Mouse (Mus musculus): ENCODE data around the gene Socs3. TPM values are rescaled to one million over a fixed set of nuclear protein-coding genes. Genes with fewer than 3 reads are reported as not detected.

Socs3 gene
- polyA plus RNA-seq, 1 experiment from 2014 or later = 6.7 TPM

DNA sequence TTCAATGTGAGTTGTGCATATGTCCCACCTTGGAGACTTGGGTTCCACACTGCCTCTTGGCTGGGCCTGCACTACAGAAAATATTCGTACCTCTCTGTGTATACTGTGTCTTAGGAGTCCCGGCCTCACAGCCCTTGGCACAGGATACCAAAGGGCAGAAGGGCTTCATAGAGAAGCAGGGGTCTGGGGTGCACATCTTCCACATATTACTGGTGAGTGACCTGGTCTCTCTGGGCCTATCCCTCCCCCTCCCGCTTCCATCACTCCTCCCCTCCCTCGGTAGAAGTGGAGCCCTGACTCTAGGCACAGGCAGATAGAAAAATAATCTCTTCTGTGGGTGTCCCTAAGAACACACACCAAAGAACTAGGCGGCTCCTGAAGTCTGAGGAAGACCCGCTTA lies 38.3 kb downstream of the Socs3 start:
- Histone ChIP-seq H3K9ac (replicated peaks) (no peak overlapping the region), H3K9me3 (replicated peaks) (no peaks in the 10 kb centered on the region), H3K27me3 (replicated peaks) (peaks cover 25% of the 10 kb centered on the region), H3K4me3 (replicated peaks) (no peak overlapping the region), H3K4me1 (peaks cover 48% of the 10 kb centered on the region), H3K4me2 (no peak overlapping the region), H3K27ac (replicated peaks) (no peak overlapping the region), H3K36me3 (no peaks in the 10 kb centered on the region)
- no peak for ATAC-seq (ENCODE audit: low FRiP score)
- 63% methylated on average over 6 of the region's 6 CpGs for WGBS

DNA sequence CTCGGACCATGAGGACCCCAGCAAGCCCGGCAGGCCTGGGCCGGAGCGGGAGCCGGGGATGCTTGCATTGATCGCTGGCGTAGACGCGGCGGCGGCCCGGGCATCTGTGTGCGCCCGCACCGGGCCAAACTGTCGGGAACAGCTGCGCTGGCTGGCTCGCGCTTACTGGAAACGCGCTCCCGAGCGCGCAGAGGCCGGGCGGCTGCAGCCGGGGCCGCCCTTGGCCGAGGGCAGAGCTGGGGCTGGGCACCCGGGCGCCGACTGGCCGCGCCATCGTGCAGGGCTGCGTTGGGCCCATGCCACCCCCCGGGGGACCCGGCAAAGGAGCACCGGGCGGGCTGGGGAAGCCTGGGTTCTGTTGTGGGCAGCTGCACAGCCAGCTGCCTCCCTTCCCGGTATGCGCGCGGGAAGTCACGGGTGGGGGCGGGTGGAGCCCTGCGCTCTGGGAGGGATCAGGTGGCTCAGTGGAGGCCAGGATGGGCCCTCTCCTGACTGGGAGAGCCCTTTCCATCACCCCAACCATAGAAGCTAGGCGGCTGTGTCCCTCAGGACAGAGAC lies 39.0 kb downstream of the Socs3 start:
- peak; percentile 55 for ATAC-seq (ENCODE audit: low FRiP score)
- peak overlapping the region; percentile 54 for H3K9ac ChIP-seq (replicated peaks)
- H3K4me3 ChIP-seq (replicated peaks) = peak overlapping the region; percentile 45
- H3K27me3 ChIP-seq (replicated peaks) = peaks cover 25% of the 10 kb centered on the region
- H3K4me2 ChIP-seq = peak overlapping the region; percentile 93
- peak overlapping the region; percentile 60 for H3K27ac ChIP-seq (replicated peaks)
- no peaks in the 10 kb centered on the region for H3K9me3 ChIP-seq (replicated peaks)
- WGBS = under 1% methylated on average over 48 of the region's 48 CpGs
- H3K36me3 ChIP-seq = no peaks in the 10 kb centered on the region
- peaks cover 40% of the 10 kb centered on the region for H3K4me1 ChIP-seq

DNA sequence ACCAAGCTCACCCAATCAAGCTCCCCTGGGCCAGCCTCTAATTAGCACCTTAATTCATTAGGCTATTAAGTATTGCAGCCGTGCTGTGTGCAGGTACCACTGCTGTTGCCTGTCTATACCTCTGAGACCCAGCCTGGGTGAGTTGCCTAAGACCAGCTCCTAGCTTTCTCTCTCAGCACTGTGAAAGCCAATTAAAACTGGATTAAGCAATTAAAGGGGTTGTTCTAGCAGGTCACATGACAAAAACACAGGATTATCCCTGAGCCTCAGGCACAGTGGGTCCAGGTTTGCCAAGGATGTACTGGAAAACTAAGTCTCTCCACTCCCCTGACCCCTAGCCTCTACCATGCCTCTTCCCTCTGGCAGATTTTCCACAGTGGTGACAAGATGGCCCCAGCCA lies 44.3 kb downstream of the Socs3 start:
- Histone ChIP-seq H3K9ac (replicated peaks) (no peak overlapping the region), H3K9me3 (replicated peaks) (no peaks in the 10 kb centered on the region), H3K27me3 (replicated peaks) (peaks cover 11% of the 10 kb centered on the region; the same call in 1 of the 2 replicates), H3K4me2 (no peak overlapping the region), H3K4me1 (peaks cover 3% of the 10 kb centered on the region), H3K4me3 (replicated peaks) (no peak overlapping the region), H3K36me3 (no peaks in the 10 kb centered on the region), H3K27ac (replicated peaks) (no peak overlapping the region)
- no peak for ATAC-seq (ENCODE audit: low FRiP score)
- WGBS = 61% methylated on average over 1 of the region's 1 CpGs

DNA sequence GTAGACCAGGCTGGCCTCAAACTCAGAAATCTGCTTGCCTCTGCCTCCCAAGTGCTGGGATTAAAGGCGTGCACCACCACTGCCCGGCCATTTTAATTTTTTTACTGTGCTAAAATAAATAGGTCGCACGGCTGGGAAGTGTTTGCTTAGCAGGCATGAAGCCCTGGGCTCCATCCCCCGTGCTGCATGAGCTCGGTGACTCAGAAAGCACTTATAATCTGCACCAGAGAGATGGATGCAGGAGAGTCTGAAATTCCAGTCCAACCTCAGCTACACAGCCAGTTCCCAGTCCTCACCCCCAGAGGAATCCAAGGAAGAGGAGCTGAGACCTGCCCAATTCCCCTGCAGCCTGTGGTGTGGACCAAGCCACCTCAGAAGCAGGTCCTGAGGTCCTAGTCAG lies 45.4 kb downstream of the Socs3 start:
- 0 out of 2 replicates have a peak, but pooled peaks cover under 1% of the 10 kb centered on the region for H3K4me1 ChIP-seq
- 87% methylated on average over 6 of the region's 6 CpGs for WGBS
- H3K27me3 ChIP-seq (replicated peaks) = 0 out of 2 replicates have a peak, but pooled peaks cover 2% of the 10 kb centered on the region
- no peaks in the 10 kb centered on the region for H3K9me3 ChIP-seq (replicated peaks)
- no peak overlapping the region for H3K4me3 ChIP-seq (replicated peaks)
- no peak overlapping the region for H3K4me2 ChIP-seq
- no peak for ATAC-seq (ENCODE audit: low FRiP score)
- no peak overlapping the region for H3K27ac ChIP-seq (replicated peaks)
- H3K9ac ChIP-seq (replicated peaks) = no peak overlapping the region
- H3K36me3 ChIP-seq = no peaks in the 10 kb centered on the region

- Histone ChIP-seq H3K36me3 (no peaks in the 10 kb centered on the region), H3K27me3 (replicated peaks) (no peaks in the 10 kb centered on the region), H3K4me1 (peaks cover 3% of the 10 kb centered on the region; the same call in 1 of the 2 replicates), H3K9me3 (replicated peaks) (no peaks in the 10 kb centered on the region), H3K9ac (replicated peaks) (no peak overlapping the region), H3K4me2 (no peak overlapping the region), H3K4me3 (replicated peaks) (no peak overlapping the region), H3K27ac (replicated peaks) (no peak overlapping the region)
- ATAC-seq (ENCODE audit: low FRiP score) = no peak
- WGBS = 86% methylated on average over 11 of the region's 11 CpGs
Observed at GRCm38 (mm10) chr11:117923279-117923678, 46.6 kb downstream of the Socs3 start.

DNA sequence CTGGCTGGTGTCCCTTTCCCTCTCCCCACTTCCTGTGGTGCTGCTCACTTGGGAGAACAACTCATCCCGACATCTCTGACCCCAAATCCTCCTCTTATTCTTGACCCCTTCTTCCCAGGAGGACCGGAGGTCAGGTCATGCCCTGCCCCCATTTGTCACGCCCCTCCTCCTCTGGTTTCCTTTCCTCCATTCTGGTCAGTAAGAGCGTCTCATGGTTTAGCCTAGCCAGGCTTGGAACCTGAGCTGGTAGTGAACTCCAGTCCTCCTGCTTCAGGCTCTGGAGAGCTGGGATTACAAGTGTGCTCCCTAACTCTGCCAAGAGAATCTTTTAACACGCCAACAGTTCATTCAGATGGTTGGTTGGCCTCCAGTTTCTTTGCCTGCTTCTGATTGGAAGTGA lies 50.6 kb downstream of the Socs3 start:
- Histone ChIP-seq H3K4me3 (replicated peaks) (no peak overlapping the region), H3K27me3 (replicated peaks) (no peaks in the 10 kb centered on the region), H3K9ac (replicated peaks) (no peak overlapping the region), H3K4me1 (peaks cover 3% of the 10 kb centered on the region; the same call in 1 of the 2 replicates), H3K36me3 (no peaks in the 10 kb centered on the region), H3K4me2 (no peak overlapping the region), H3K27ac (replicated peaks) (no peak overlapping the region), H3K9me3 (replicated peaks) (no peaks in the 10 kb centered on the region)
- ATAC-seq (ENCODE audit: low FRiP score) = no peak
- WGBS = 10% methylated on average over 5 of the region's 5 CpGs

GRCm38 (mm10) chr11:117918541-117918940 lies 51.3 kb downstream of the Socs3 start:
- no peaks in the 10 kb centered on the region for H3K27me3 ChIP-seq (replicated peaks)
- H3K4me1 ChIP-seq = peaks cover 3% of the 10 kb centered on the region; the same call in 1 of the 2 replicates
- H3K4me2 ChIP-seq = no peak overlapping the region
- no peaks in the 10 kb centered on the region for H3K9me3 ChIP-seq (replicated peaks)
- no peak overlapping the region for H3K27ac ChIP-seq (replicated peaks)
- no peak overlapping the region for H3K9ac ChIP-seq (replicated peaks)
- ATAC-seq (ENCODE audit: low FRiP score) = no peak
- WGBS = 79% methylated on average over 11 of the region's 11 CpGs
- no peak overlapping the region for H3K4me3 ChIP-seq (replicated peaks)
- H3K36me3 ChIP-seq = no peaks in the 10 kb centered on the region

Small RNA genes lying within 50 kb of the gene (microRNA-seq; reads per million reads assigned to microRNA genes)
- gene Mir6933 = not detected

Other genes with a start within 250 kb of the Socs3 start
- 0.99 and 4.6 TPM in 2 replicates for gene Tmc8, start 188.0 kb downstream of the Socs3 start, polyA plus RNA-seq (2015; fragmentation: Nextera tagmentation; extraction: Ambion mirVana)
- gene Tmc6, start 187.8 kb downstream of the Socs3 start, polyA plus RNA-seq (2015; fragmentation: Nextera tagmentation; extraction: Ambion mirVana) = 7.5 and 12.0 TPM in 2 replicates
- gene 6030468B19Rik, start 172.4 kb downstream of the Socs3 start, polyA plus RNA-seq (2015; fragmentation: Nextera tagmentation; extraction: Ambion mirVana) = 0.23 TPM in 1 of 2 replicates, not detected in the other
- gene Gm20708, start 160.4 kb downstream of the Socs3 start, polyA plus RNA-seq (2015; fragmentation: Nextera tagmentation; extraction: Ambion mirVana) = 0.95 and 1.7 TPM in 2 replicates
- gene Syngr2, start 160.4 kb downstream of the Socs3 start, polyA plus RNA-seq (2015; fragmentation: Nextera tagmentation; extraction: Ambion mirVana) = 13.7 and 52.4 TPM in 2 replicates
- 6.0 and 8.0 TPM in 2 replicates for gene Afmid, start 144.1 kb downstream of the Socs3 start, polyA plus RNA-seq (2015; fragmentation: Nextera tagmentation; extraction: Ambion mirVana)
- 15.6 and 42.9 TPM in 2 replicates for gene Tk1, start 144.0 kb downstream of the Socs3 start, polyA plus RNA-seq (2015; fragmentation: Nextera tagmentation; extraction: Ambion mirVana)
- 26.7 and 88.4 TPM in 2 replicates for gene Birc5, start 120.8 kb downstream of the Socs3 start, polyA plus RNA-seq (2015; fragmentation: Nextera tagmentation; extraction: Ambion mirVana)
- not detected in 2 replicates for gene Tmem235, start 109.3 kb downstream of the Socs3 start, polyA plus RNA-seq (2015; fragmentation: Nextera tagmentation; extraction: Ambion mirVana)
- gene Tha1, start 96.6 kb downstream of the Socs3 start, polyA plus RNA-seq (2015; fragmentation: Nextera tagmentation; extraction: Ambion mirVana) = 4.7 and 5.0 TPM in 2 replicates
- 60.7 and 62.8 TPM in 2 replicates for gene Pgs1, start 16.2 kb upstream of the Socs3 start, polyA plus RNA-seq (2015; fragmentation: Nextera tagmentation; extraction: Ambion mirVana)
- gene Dnah17, start 160.6 kb upstream of the Socs3 start, polyA plus RNA-seq (2015; fragmentation: Nextera tagmentation; extraction: Ambion mirVana) = 0.19 and 0.28 TPM in 2 replicates

Data from neural tube, embryonic 15.5 days (tissue).